Mouse (Mus musculus) lung, postnatal 0 days (tissue): Measurements from ENCODE around the gene Ldlrad2. TPM values are rescaled to one million over a fixed set of nuclear protein-coding genes. Genes with fewer than 3 reads are reported as not detected.

Source experiments
- ATAC-seq: fragments of 200-750 bp; cut with Nextera tagmentation; 2 replicates; pipeline ENCODE4 v1.8.0; 2017; ENCODE audit warnings: moderate library complexity
- DNase-seq: peaks from one replicate; pipeline ENCODE4 v3.0.0-alpha.2; 2016; ENCODE audit warnings: low spot score
- H3K27ac ChIP-seq: fragments of 300-500 bp; sonication (generic); 2 replicates; pipeline ENCODE4 v1.5.1; 2014; ENCODE audit warnings: antibody characterized with exemption, mild to moderate bottlenecking, low read length, mixed read lengths
- H3K27me3 ChIP-seq: fragments of 300-500 bp; sonication (generic); replicated peaks from 2 replicates; pipeline ENCODE4 v1.6.1; 2014; ENCODE audit warnings: low read length, mixed read lengths; ENCODE audit not compliant: insufficient read depth
- H3K36me3 ChIP-seq: fragments of 300-500 bp; sonication (generic); 2 replicates; pipeline ENCODE4 v1.6.1; 2014; ENCODE audit warnings: low read length, mixed read lengths; ENCODE audit not compliant: insufficient read depth
- H3K4me1 ChIP-seq: fragments of 300-500 bp; sonication (generic); 2 replicates; pipeline ENCODE4 v1.6.1; 2014; ENCODE audit warnings: antibody characterized with exemption, low read depth, low read length, mixed read lengths; ENCODE audit not compliant: insufficient read depth
- H3K4me2 ChIP-seq: fragments of 300-500 bp; sonication (generic); replicated peaks from 2 replicates; pipeline ENCODE4 v1.6.1; 2014; ENCODE audit warnings: low read depth, mild to moderate bottlenecking, low read length, moderate library complexity, mixed read lengths
- H3K4me3 ChIP-seq: fragments of 300-500 bp; sonication (generic); 2 replicates; pipeline ENCODE4 v1.5.1; 2014; ENCODE audit warnings: low read depth, low read length
- H3K9ac ChIP-seq: fragments of 300-500 bp; sonication (generic); replicated peaks from 2 replicates; pipeline ENCODE4 v1.6.1; 2014; ENCODE audit warnings: low read depth, mild to moderate bottlenecking
- H3K9me3 ChIP-seq: fragments of 300-500 bp; sonication (generic); 2 replicates; pipeline ENCODE4 v1.6.1; 2016; ENCODE audit warnings: low read length, mixed read lengths
- CTCF ChIP-seq: IDR thresholded peaks from 2 replicates; pipeline ENCODE4 v1.5.1; 2016; ENCODE audit warnings: antibody characterized with exemption, mild to moderate bottlenecking
- EP300 ChIP-seq: IDR thresholded peaks from 2 replicates; pipeline ENCODE4 v1.6.1; 2016; ENCODE audit warnings: antibody characterized with exemption, mild to moderate bottlenecking, control low read depth
- WGBS: fragments of 180-500 bp; shearing (Covaris S2); extraction: QIAGEN DNeasy Blood & Tissue Kit; methylation state at CpG from one replicate; pipeline ENCODE4 v1.1.7; 2014; 5-methylcytosine and 5-hydroxymethylcytosine counted together
- polyA plus RNA-seq: library from polyadenylated mRNA; unstranded; fragments of >200 nt; fragmentation: Nextera tagmentation; extraction: Ambion mirVana; gene quantifications from 2 replicates; pipeline ENCODE4 v1.2.1, GENCODE M21; 2015

The Ldlrad2 gene
- polyA plus RNA-seq, 1 experiment from 2014 or later = 0.54 TPM

DNA sequence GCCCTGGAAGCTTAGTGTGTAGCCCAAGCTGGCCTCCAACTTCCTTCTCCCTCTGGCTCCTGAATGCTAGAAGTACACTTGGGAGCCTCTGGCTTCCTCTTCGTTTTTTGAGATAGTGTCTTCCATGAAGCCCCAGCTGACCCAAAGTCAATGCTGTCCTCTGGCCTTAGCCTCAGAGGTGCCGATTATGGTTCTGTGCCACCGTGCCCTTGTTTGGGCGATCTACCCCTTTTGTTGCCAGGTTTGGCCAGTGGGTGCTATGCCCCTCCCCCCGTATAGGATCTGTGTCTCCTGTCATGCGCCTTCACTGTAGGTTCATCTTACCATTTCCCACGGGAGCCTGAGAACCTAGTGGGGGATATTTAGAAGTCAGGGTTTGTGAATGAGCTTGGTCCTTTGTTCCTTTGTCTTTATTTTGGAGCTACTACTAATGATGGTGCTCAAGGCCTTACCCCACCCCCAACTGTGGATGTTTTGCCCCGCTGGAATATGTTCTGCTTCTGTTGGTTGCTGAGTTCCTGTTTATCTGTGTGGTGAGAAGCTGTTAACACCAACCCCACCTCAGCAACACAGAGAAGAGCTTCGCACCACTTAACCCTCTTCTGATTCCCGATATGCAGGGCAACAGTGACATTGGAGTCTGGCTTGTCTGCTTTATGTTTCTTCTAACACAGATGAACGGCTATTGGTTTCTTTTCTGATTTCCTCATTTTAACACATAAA lies 29.2 kb upstream of the Ldlrad2 start:
- no peak overlapping the region for H3K4me2 ChIP-seq
- WGBS = 74% methylated on average over 11 of the region's 11 CpGs
- DNase-seq = no peak

GRCm38 (mm10) chr4:137598577-137598976 lies 24.2 kb upstream of the Ldlrad2 start:
- H3K4me2 ChIP-seq = no peak overlapping the region
- no peak overlapping the region for H3K27ac ChIP-seq
- H3K4me1 ChIP-seq = peaks cover 4% of the 10 kb centered on the region; the same call in 1 of the 2 replicates
- WGBS = 86% methylated on average over 5 of the region's 5 CpGs
- H3K27me3 ChIP-seq = no peaks in the 10 kb centered on the region
- ATAC-seq (no peak), DNase-seq (no peak)
- no peaks in the 10 kb centered on the region for H3K36me3 ChIP-seq
- H3K9me3 ChIP-seq = no peaks in the 10 kb centered on the region
- H3K9ac ChIP-seq = no peak overlapping the region
- no peak for TF ChIP-seq EP300
- TF ChIP-seq CTCF = no peak
- no peak overlapping the region for H3K4me3 ChIP-seq

More for the DNA sequence above, 29.2 kb upstream of the Ldlrad2 start:
- H3K27ac ChIP-seq = no peak overlapping the region
- H3K27me3 ChIP-seq = no peaks in the 10 kb centered on the region
- no peak for ATAC-seq
- no peaks in the 10 kb centered on the region for H3K4me1 ChIP-seq
- no peak overlapping the region for H3K4me3 ChIP-seq
- 0 out of 2 replicates have a peak, but pooled peaks cover 4% of the 10 kb centered on the region for H3K36me3 ChIP-seq
- H3K9me3 ChIP-seq = no peaks in the 10 kb centered on the region
- TF ChIP-seq EP300 = no peak
- no peak for TF ChIP-seq CTCF
- H3K9ac ChIP-seq = no peak overlapping the region

DNA sequence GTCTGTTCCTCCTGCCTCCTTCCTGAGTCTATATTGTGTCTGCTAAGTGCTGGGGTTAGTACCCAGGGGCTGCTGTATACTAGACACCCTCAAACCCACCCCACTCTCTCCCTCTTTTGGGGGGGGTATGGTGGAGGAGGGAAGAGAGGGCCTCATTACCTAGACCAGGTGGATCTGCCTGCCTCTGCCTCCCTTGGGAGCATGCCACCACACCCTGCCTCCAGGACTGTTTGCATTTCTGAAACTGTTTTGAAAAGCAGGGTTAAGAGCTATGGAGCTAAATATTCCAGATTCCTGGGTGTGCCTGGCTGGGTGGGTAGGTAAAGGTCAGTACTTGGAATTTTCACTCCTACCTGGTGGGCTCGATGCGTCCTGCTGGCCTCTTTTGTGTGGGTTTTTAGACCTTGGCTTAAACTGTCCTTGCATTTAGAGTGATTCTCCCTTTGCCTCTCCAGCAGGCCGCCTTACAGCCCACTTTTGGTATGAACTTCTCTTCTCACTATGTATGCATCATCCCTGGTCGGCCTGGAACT lies 22.8 kb upstream of the Ldlrad2 start:
- peaks cover 4% of the 10 kb centered on the region; the same call in 1 of the 2 replicates for H3K4me1 ChIP-seq
- WGBS = 94% methylated on average over 4 of the region's 4 CpGs
- TF ChIP-seq CTCF (no peak), EP300 (no peak)

DNA sequence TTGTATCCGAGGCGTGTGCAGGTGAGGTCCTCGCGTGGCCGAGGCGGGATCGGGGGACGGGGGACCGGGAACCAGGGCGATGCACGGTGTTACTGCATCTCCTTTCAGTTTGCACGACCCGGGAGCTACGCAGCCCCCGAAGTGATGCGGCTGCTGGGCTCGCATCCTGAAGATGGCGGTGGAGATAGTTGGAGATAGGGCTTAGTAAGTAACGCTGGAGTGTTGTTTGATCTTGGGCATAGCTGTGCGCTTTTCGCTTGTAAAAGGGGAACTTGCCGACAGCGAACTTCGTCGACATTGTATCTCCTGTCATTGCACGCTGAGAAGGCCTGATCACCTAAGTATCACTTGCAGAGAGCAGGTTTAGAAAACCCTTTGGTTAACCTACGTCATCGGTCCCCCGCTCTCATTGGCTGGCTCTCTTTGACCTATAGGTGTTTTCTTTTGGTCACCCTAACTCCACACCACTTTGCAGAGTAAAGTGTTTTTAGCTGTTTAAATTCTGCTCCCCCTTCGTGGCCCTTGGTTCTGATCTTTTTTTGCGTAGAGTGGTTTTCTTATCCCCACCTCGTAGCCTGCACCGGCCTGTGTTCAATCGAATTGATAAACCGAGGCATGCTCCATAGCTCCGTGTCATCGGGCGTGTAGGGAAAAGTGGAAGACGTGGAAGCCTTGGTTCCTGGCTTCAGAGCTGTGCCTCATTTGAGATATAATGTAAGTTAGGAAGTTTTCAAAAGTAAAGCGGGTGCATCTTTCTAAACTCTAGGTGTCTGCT lies 20.3 kb upstream of the Ldlrad2 start:
- peak overlapping the region; percentile 86 for H3K4me3 ChIP-seq
- H3K4me1 ChIP-seq = peaks cover 4% of the 10 kb centered on the region; the same call in 1 of the 2 replicates
- H3K36me3 ChIP-seq = no peaks in the 10 kb centered on the region
- DNase-seq = peak; percentile 56
- ATAC-seq = no peak
- H3K9me3 ChIP-seq = no peaks in the 10 kb centered on the region
- no peak for TF ChIP-seq CTCF
- no peak for TF ChIP-seq EP300
- peak overlapping the region; percentile 79 for H3K9ac ChIP-seq
- WGBS = 2% methylated on average over 39 of the region's 40 CpGs
- H3K27me3 ChIP-seq = no peaks in the 10 kb centered on the region
- peak overlapping the region; percentile 70 for H3K4me2 ChIP-seq
- H3K27ac ChIP-seq = peak overlapping the region; percentile 99

More for the DNA sequence above, 22.8 kb upstream of the Ldlrad2 start:
- H3K27me3 ChIP-seq = no peaks in the 10 kb centered on the region
- H3K9ac ChIP-seq = no peak overlapping the region
- no peaks in the 10 kb centered on the region for H3K36me3 ChIP-seq
- peak; percentile 16 for DNase-seq
- ATAC-seq = no peak
- no peak overlapping the region for H3K27ac ChIP-seq
- no peak overlapping the region for H3K4me2 ChIP-seq
- H3K9me3 ChIP-seq = no peaks in the 10 kb centered on the region
- H3K4me3 ChIP-seq = no peak overlapping the region

- peak within 1 kb of the TSS; percentile 86 for H3K4me3 ChIP-seq
- under 1% methylated on average over 87 of the region's 92 CpGs for WGBS
- H3K9me3 ChIP-seq = no peaks in the 10 kb centered on the region
- peak within 1 kb of the TSS; percentile 99 for H3K27ac ChIP-seq
- DNase-seq = peak; percentile 99
- ATAC-seq = peak; percentile 96
- TF ChIP-seq CTCF (no peak), EP300 (peak; percentile 53; the same call in 1 of the 2 replicates)
- no peaks in the 10 kb centered on the region for H3K36me3 ChIP-seq
- H3K4me2 ChIP-seq = peak within 1 kb of the TSS; percentile 70
- no peaks in the 10 kb centered on the region for H3K27me3 ChIP-seq
- peaks cover 4% of the 10 kb centered on the region; the same call in 1 of the 2 replicates for H3K4me1 ChIP-seq
- H3K9ac ChIP-seq = peak within 1 kb of the TSS; percentile 79
Observed at GRCm38 (mm10) chr4:137593601-137594495, 19.5 kb upstream of the Ldlrad2 start, which contains the start of gene Usp48. TSS of gene Usp48 (plus strand) at chr4:137593755.
